Mouse (Mus musculus) erythroblast, embryonic 14.5 days (primary cell): ENCODE measurements around the gene Acacb.

Experiments used
- GATA1 ChIP-seq: IDR thresholded peaks from 2 replicates; pipeline ENCODE4 v1.6.1; 2012; ENCODE audit warnings: low read length, inconsistent platforms, mixed read lengths
- TAL1 ChIP-seq: IDR thresholded peaks from 3 replicates; pipeline ENCODE4 v1.6.1; 2012; ENCODE audit warnings: low read length, inconsistent platforms, mixed read lengths

DNA sequence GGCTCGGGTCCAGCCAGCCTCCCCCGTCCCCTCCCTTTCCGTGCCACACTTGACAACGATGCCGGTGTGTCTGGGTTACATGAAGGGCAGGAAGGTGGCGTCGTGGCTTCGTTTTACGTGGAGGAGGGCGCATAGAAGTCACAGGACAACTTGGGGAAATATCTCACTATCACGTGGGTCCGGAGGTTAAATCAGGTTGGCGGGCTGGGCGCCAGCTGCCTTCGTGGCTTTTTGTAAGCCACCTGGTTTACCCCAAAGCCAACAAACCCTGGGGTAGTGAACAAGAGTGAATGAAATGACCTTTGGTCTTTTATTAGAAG, 14.9 kb upstream of the Acacb start:
- TF ChIP-seq TAL1 (no peak), GATA1 (no peak)
